Mouse (Mus musculus) spleen, embryonic (tissue): ENCODE measurements around the gene Fbxl22.

ENCODE experiments used
- CTCF ChIA-PET: fragments of 350-600 bp; sonication (Branson Sonifier 250); formaldehyde crosslinking; loops from one replicate; lab custom pipeline; 2022; lab: Charles Lee

The Fbxl22 gene

DNA sequence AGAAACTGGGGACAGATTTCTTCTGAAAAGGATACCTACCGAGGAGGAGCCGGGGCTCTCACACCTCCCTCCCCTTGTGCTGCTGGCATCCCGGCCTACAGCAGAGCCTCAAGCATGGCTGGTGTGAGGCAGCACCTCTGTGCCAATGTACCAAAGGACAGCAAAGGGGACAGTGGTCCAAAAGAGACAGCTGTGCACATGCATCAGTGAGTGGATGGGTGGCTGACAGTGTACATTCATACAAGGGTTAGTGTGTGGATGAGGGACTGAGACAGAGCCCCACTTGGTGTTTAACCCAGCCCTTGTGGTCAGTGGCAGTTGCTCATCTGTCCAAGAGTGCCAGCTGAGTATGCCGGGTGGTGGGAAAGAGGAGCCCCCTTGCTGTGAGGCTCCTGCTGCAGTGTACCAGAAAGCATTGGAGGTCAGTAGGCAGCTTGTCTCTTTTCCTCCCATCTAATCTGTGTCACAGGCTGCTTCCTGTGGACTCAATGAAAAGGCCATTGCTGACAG lies 5.4 kb downstream of the Fbxl22 start:
- CTCF ChIA-PET: no interaction called here

DNA sequence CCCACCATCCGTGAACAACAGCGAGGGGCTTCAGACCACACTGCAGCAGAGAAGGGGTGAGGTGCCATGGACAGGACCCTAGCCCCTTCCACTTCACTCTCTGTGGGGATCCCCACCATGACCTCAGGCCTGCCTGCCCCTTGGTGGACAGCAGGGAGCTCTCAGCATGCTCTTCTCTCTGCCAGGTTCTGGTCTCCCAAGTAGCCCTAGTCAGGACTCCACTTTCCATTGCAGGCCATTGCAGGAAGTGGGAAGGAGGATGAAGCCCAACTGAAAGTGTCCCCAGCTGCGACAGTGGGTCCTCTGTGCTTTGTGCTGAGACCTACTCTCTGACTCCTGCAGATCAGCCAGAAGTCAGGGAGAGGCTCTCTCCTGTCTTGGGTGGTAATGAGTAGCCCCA lies 6.7 kb downstream of the Fbxl22 start:
- CTCF ChIA-PET: no interaction called here

DNA sequence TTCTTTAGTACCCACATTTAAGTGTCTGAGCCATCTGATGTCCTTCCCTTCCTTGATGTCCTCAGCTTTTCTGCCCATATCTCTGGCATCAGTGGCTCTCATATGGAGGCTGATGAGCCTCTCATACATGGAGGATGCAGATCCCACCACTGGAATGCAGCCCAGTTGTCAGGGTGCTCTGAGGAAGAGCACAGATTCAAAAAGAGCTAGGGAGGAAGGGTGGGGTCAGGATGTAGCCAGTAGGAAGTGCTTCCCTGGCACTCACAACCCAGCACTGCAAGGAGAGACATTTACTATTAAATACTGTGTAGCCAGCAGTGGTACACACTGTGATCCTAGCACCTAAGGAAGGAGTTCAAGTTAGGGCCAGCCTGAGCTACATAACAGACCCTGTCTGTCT lies 8.0 kb downstream of the Fbxl22 start:
- CTCF ChIA-PET: no interaction called here

DNA sequence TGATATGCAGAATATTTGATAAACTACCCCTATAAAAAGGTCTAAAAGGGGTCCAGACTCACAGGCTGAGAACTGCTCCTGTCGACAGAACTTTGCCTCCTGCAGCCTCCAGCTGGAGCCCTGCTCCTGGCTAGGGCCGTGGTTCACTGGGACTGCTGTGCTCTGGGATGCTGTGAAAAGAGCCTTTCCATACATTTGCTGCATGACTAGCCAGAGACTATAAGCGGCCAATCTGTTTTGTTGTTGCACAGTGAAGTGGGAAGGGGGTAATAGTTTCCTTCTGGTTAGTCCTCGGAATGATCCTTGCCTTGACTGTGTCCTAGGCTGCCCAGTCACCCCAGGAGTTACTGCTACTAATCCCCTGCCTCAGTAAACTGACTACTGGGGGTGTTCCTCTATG lies 8.4 kb downstream of the Fbxl22 start:
- CTCF ChIA-PET: no interaction called here

DNA sequence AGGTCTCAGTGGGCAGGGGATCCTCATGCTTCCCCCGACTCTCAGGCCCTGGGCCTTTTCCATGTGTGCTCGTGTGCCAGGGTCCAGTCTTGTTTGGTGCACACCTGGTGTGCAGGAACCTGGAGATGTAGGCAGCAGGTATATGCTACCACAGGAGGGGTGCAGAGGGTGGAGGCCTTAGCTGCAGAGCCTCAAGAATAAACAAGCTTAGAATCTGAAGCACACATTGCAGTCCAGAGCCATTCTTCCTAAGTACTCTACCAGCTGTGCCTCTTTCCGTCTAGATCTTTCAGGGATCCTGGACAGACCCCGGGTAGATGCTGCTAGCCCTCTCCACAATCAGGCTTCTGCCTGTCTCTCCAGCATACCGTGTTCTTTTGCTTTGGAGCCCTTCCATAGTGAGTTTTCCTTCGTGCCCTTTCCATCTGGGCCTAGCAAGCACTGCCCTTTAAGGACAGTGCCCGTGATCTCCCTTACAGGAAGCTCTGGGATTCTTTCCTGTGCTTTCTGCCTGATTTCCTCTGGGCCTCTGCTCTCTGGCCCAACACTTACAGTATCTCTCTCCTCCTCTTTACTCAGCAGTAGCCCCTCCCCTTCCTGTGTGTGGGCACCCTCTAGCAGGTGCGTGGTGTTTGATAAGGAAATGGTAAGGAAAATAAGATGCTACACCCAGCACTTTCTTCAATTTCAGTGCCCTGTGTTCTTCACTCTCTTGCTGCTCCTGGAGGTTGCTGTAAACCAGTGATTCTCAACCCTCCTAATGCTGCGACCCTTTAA lies 9.1 kb downstream of the Fbxl22 start:
- CTCF ChIA-PET: interaction anchor here (0.6 kb wide), 1 partner anchor 39 kb away, joined by 8 read pairs; no protein-coding TSS in a partner anchor

DNA sequence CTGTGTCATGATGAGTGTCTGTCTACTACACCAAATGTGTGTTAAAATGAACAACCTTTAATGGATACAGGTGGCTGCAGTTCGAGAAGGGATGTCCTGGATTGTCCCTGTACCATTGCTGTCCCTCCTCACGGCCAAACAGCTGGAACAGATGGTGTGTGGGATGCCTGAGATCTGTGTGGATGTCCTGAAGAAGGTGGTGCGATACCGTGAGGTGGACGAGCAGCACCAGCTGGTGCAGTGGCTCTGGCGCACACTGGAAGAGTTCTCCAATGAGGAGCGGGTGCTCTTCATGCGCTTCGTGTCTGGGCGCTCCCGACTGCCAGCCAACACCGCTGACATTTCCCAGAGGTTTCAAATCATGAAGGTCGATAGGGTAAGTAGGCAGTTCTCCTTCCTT lies 9.9 kb downstream of the Fbxl22 start:
- CTCF ChIA-PET: no interaction called here

DNA sequence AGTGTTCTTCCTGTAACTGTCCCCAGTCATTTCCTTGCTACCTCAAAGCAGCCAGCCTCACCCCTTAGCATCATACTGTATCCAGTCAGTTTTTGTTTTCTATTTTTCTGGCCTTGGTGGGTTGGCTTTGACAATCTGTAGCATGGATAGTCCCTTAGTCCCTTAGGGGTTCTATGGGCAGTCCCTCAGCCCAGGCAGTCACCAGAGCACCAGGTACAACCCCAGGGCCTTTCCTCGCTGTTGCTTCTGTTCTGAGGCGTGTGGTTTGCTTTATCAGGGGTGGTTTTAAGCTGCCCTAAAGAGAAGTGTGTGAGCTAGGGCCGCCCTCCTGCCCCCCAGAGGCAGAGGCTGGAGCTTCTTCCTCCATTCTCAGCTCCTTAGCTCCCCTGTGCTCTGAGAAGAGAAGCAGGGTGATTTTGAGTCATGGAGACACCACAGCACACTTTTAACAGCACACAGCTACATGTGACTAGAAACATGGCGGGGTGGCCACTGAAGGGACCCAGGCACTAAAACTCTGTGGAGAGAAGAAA lies 10.4 kb downstream of the Fbxl22 start:
- CTCF ChIA-PET: interaction anchor here (0.7 kb wide), 1 partner anchor 27 kb away, joined by 3 read pairs; no protein-coding TSS in a partner anchor

DNA sequence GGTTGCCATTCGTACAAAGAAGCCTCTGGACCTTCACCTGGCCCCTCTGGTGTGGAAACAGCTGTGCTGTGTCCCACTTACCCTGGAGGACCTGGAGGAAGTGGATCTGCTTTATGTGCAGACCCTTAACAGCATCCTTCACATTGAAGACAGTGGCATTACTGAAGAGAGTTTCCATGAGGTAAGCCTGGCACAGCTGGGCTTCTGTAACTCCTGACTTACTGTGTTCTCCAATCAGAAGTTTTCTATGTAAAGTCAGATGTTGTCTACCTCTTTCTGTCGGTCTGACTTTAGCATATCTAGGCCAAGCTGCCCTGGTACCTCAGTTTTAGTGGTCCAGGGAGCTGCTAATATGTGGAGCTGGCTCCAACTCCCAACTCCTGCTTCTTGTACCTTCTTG lies 13.1 kb downstream of the Fbxl22 start:
- CTCF ChIA-PET: interaction anchor here (0.5 kb wide), 1 partner anchor 573 kb away, joined by 3 read pairs; no protein-coding TSS in a partner anchor

DNA sequence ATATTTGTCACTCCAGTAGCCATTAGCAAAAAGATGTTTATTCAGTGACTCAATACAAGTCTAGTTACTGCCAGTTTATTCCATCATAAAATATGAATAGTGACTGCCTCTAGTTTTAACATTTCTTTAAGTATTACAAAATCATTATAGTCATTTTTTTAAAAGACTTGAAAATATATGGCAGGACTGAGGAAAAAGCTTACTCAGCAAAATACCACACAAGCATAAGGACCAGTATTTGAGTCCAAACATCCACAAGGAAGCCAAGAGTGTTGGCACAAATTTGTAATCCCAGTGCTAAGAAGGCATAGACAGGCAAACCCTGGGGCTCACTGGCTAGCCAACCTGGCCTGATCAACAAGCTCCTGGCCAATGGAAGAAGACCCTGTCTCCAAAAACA lies 20.4 kb downstream of the Fbxl22 start:
- CTCF ChIA-PET: interaction anchor here (0.6 kb wide), 1 partner anchor 17 kb away, joined by 3 read pairs; no protein-coding TSS in a partner anchor

DNA sequence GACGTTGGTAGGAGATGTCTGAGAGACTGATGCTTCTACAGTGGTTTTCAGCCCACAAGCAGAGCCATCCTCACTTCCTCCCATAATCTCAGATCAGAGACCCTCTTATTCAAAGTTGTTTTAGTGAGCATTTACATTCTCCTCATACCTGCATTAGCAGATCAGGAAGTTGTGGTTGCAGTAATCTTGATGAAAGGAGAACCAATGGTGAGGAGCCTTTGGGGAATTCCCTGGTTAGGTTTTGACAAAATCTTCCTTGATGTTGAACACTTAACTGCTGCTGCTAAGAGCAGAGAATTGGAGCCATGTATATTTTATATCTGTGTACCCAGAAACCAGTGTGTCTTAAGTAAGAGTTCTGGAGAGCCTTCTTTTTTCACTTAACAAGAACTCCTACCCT lies 22.0 kb downstream of the Fbxl22 start:
- CTCF ChIA-PET: no interaction called here

DNA sequence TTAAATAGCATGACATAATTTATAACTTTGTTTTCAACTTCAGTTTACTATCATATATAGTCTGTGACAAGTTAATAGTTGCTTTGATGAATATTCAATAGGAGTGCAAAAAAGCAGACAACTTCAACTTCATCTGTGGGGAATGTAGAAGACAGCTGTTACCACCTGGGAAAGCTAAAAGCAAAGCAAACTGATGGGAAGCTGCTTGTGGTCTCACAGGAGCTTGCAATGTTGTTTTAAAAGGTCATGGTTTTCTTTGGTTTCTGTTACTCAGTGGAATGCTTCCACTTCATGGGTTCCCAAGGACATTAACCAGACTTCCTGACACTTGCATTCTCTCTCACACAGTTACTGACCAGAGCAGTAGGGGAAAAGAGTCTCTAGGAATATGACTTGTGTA lies 25.6 kb downstream of the Fbxl22 start:
- CTCF ChIA-PET: no interaction called here

DNA sequence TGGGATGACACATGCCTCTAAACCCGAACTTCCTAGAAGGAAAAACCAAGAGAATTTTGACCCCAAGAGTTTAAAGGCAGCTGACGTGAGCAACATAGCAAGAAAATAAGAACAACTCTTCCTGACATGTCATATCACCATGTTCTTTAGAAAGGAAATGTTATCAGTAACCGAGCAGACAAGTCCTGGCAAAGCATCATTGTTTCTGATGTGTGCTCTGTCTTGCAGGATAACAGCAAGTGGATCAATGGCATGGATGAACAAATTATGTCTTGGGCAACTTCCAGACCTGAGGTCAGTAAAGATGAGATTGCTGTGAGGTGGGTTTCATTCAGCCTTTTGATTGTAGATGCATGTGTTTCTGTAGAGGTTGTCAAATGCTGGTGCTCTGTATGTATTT lies 31.0 kb downstream of the Fbxl22 start:
- CTCF ChIA-PET: no interaction called here

DNA sequence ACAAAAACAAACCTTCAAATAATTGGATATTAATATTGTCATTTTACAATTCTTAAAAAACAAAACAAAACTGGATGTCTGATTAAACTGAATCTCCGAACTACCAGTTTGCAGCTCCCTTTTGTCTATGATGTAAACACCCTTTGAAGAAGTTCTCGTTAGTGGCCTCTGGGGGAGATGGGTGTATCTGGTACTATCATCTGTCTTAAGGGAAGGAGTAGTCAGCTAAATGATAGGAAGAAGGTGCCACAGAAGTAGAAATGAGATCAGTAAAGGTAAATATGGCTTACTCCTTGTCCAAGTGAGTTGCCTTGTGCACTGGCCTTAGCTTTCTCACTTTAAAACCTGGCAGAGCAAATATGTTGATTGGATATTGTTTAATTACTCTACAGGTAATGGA lies 36.6 kb downstream of the Fbxl22 start:
- CTCF ChIA-PET: interaction anchor here (0.7 kb wide), 1 partner anchor 101 kb away, joined by 5 read pairs; no protein-coding TSS in a partner anchor

DNA sequence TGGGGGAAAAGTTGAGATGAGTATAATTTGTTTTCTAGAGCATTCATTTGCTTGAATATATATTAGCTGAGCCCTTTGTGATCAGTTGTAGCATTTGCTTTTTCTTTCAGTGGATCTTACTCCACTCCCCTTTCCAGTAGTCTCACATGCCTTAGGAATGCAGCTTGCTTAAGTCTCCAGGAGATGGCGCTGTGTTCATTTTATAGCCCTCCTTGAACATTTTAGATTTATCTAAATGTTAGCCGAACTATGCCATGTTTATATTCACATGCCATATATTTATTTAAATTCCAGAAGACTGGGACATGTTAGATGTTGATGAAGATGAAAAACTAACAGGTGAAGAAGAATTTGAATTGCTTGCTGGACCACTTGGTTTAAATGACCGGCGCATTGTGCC lies 49.3 kb downstream of the Fbxl22 start:
- CTCF ChIA-PET: interaction anchor here (0.6 kb wide), 1 partner anchor 331 kb away, joined by 6 read pairs; no protein-coding TSS in a partner anchor
